Comparison of ENCODE assay signal across 28 mouse cellular contexts in the genomic region with DNA sequence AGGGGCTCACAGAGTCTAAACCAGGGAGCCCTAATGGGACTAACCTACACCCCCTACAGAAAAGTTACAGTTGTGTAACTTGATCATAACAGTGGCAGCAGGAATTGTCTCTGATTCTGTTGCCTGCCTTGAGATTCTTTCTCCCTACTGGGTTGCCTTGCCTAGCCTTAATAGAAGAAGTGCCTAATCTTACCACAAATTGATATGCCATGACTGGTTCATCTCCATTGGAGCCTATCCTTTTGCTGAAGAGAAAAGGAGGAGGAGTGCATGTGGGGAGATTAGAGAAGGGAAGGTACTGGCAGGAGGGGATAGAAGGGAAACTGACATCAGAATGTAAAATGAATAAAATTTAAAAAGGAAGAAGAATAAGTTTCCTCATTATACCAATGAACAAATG.
"Had no signal": no experiment of that assay in that cellular context is flagged by ENCODE, and none has a peak within 500 bp of the region (broad histone marks: within the 10 kb centered on the region; RNA-seq: fewer than 3 reads in every experiment).

No protein-coding gene starts in this region.

- H3K4me1 ChIP-seq: embryonic facial prominence, embryonic 10.5 days; embryonic facial prominence, embryonic 12.5 days; embryonic facial prominence, embryonic 13.5 days; embryonic facial prominence, embryonic 15.5 days; forebrain, embryonic 10.5 days; forebrain, embryonic 12.5 days; forebrain, embryonic 13.5 days; forebrain, embryonic 15.5 days; heart, embryonic 10.5 days had no signal

- DNase-seq: cerebellum, adult 9-10 months; cerebellum, adult 9-11 months; cerebellum, postnatal 10 days; cerebellum, postnatal 14 days; cerebellum, postnatal 25 days; cerebellum, postnatal 36 days; embryo, embryonic 11 days; forebrain, postnatal 0 days; gastrocnemius, adult 2 months; gastrocnemius, postnatal 10 days; gastrocnemius, postnatal 14 days; gastrocnemius, postnatal 25 days; gastrocnemius, postnatal 36 days; heart, adult 11 months; heart, adult 18-20 months; heart, adult 2 months had no signal

- H3K4me3 ChIP-seq: embryonic facial prominence, embryonic 10.5 days; embryonic facial prominence, embryonic 12.5 days; embryonic facial prominence, embryonic 13.5 days; embryonic facial prominence, embryonic 15.5 days; erythroblast, embryonic 14.5 days; forebrain, embryonic 10.5 days; forebrain, embryonic 12.5 days; forebrain, embryonic 13.5 days; forebrain, embryonic 15.5 days; gastrocnemius, adult 2 months; heart, adult 2 months; heart, embryonic 10.5 days had no signal

- H3K27ac ChIP-seq: embryonic facial prominence, embryonic 10.5 days; embryonic facial prominence, embryonic 12.5 days; embryonic facial prominence, embryonic 13.5 days; embryonic facial prominence, embryonic 15.5 days; forebrain, embryonic 10.5 days; forebrain, embryonic 12.5 days; forebrain, embryonic 13.5 days; forebrain, embryonic 15.5 days; gastrocnemius, adult 2 months; heart, adult 2 months; heart, embryonic 10.5 days had no signal

- ATAC-seq: forebrain, embryonic 13.5 days; forebrain, embryonic 14.5 days; forebrain, embryonic 15.5 days; forebrain, embryonic 16.5 days; forebrain, postnatal 0 days had no signal

- H3K36me3 ChIP-seq: embryonic facial prominence, embryonic 10.5 days; embryonic facial prominence, embryonic 12.5 days; embryonic facial prominence, embryonic 13.5 days; embryonic facial prominence, embryonic 15.5 days; forebrain, embryonic 10.5 days; forebrain, embryonic 12.5 days; forebrain, embryonic 15.5 days; heart, embryonic 10.5 days had no signal

- H3K9me3 ChIP-seq: embryonic facial prominence, embryonic 10.5 days; embryonic facial prominence, embryonic 12.5 days; embryonic facial prominence, embryonic 13.5 days; embryonic facial prominence, embryonic 15.5 days; forebrain, embryonic 10.5 days; forebrain, embryonic 12.5 days; forebrain, embryonic 13.5 days; forebrain, embryonic 15.5 days; heart, embryonic 10.5 days had no signal

- H3K27me3 ChIP-seq: embryonic facial prominence, embryonic 12.5 days; embryonic facial prominence, embryonic 13.5 days; embryonic facial prominence, embryonic 15.5 days; forebrain, embryonic 12.5 days; forebrain, embryonic 13.5 days; forebrain, embryonic 15.5 days had no signal

- H3K9ac ChIP-seq: embryonic facial prominence, embryonic 12.5 days; embryonic facial prominence, embryonic 13.5 days; embryonic facial prominence, embryonic 15.5 days; forebrain, embryonic 12.5 days; forebrain, embryonic 13.5 days; forebrain, embryonic 15.5 days; forebrain, postnatal 0 days had no signal
